Mouse (Mus musculus) stomach, embryonic 15.5 days (tissue): ENCODE measurements around the gene Glul. TPM values are rescaled to one million over a fixed set of nuclear protein-coding genes. Genes with fewer than 3 reads are reported as not detected.

Experiments
- ATAC-seq: fragments of 200-750 bp; cut with Nextera tagmentation; 2 replicates; pipeline ENCODE4 v1.8.0; 2017; ENCODE audit warnings: low read depth, moderate number of reproducible peaks, moderate TSS enrichment; ENCODE audit not compliant: insufficient read depth, low FRiP score
- H3K27ac ChIP-seq: fragments of 300-500 bp; sonication (generic); 2 replicates; pipeline ENCODE4 v1.5.1; 2015; ENCODE audit warnings: mild to moderate bottlenecking, inconsistent platforms
- H3K27me3 ChIP-seq: fragments of 300-500 bp; sonication (generic); replicated peaks from 2 replicates; pipeline ENCODE4 v1.6.1; 2015; ENCODE audit warnings: inconsistent platforms
- H3K36me3 ChIP-seq: fragments of 300-500 bp; sonication (generic); 2 replicates; pipeline ENCODE4 v1.6.1; 2015; ENCODE audit warnings: inconsistent platforms
- H3K4me1 ChIP-seq: fragments of 300-500 bp; sonication (generic); 2 replicates; pipeline ENCODE4 v1.6.1; 2015; ENCODE audit warnings: inconsistent platforms
- H3K4me2 ChIP-seq: fragments of 300-500 bp; sonication (generic); 2 replicates; pipeline ENCODE4 v1.6.1; 2015; ENCODE audit warnings: mild to moderate bottlenecking, inconsistent platforms
- H3K4me3 ChIP-seq: fragments of 300-500 bp; sonication (generic); replicated peaks from 2 replicates; pipeline ENCODE4 v1.5.1; 2015; ENCODE audit warnings: inconsistent platforms
- H3K9ac ChIP-seq: fragments of 300-500 bp; sonication (generic); 2 replicates; pipeline ENCODE4 v1.6.1; 2015; ENCODE audit warnings: inconsistent platforms
- H3K9me3 ChIP-seq: fragments of 300-500 bp; sonication (generic); 2 replicates; pipeline ENCODE4 v1.6.1; 2016; ENCODE audit warnings: inconsistent platforms
- WGBS: fragments of 180-500 bp; shearing (Covaris S2); methylation state at CpG from one replicate; pipeline ENCODE4 v1.1.7; 2015; 5-methylcytosine and 5-hydroxymethylcytosine counted together
- polyA plus RNA-seq: library from polyadenylated mRNA; unstranded; fragments of >200 nt; fragmentation: Nextera tagmentation; extraction: Ambion mirVana; gene quantifications from 2 replicates; pipeline ENCODE4 v1.2.1, GENCODE M21; 2015

Gene Glul
- polyA plus RNA-seq, 1 experiment from 2014 or later: 124 TPM

- Histone ChIP-seq H3K4me2 (no peak overlapping the region), H3K36me3 (peaks cover 16% of the 10 kb centered on the region), H3K27me3 (no peaks in the 10 kb centered on the region), H3K4me1 (no peaks in the 10 kb centered on the region), H3K9me3 (no peaks in the 10 kb centered on the region), H3K4me3 (no peak overlapping the region), H3K27ac (no peak overlapping the region), H3K9ac (no peak overlapping the region)
- WGBS: 66% methylated on average over 6 of the region's 6 CpGs
- ATAC-seq: no peak
Observed at GRCm38 (mm10) chr1:153911276-153911795, 11.6 kb downstream of the Glul start.

GRCm38 (mm10) chr1:153913869-153914268, 14.1 kb downstream of the Glul start:
- no peak for ATAC-seq
- no peak overlapping the region for H3K27ac ChIP-seq
- H3K36me3 ChIP-seq: no peaks in the 10 kb centered on the region
- no peak overlapping the region for H3K4me2 ChIP-seq
- no peaks in the 10 kb centered on the region for H3K9me3 ChIP-seq
- H3K9ac ChIP-seq: no peak overlapping the region
- H3K4me3 ChIP-seq: no peak overlapping the region
- WGBS: 69% methylated on average over 3 of the region's 3 CpGs
- H3K4me1 ChIP-seq: no peaks in the 10 kb centered on the region
- no peaks in the 10 kb centered on the region for H3K27me3 ChIP-seq

GRCm38 (mm10) chr1:153918521-153919206, 18.9 kb downstream of the Glul start:
- no peak for ATAC-seq
- no peaks in the 10 kb centered on the region for H3K4me1 ChIP-seq
- H3K4me3 ChIP-seq: no peak overlapping the region
- no peak overlapping the region for H3K4me2 ChIP-seq
- H3K9me3 ChIP-seq: no peaks in the 10 kb centered on the region
- H3K36me3 ChIP-seq: no peaks in the 10 kb centered on the region
- WGBS: 78% methylated on average over 3 of the region's 3 CpGs
- H3K27me3 ChIP-seq: no peaks in the 10 kb centered on the region
- H3K9ac ChIP-seq: no peak overlapping the region
- H3K27ac ChIP-seq: no peak overlapping the region

- no peak for ATAC-seq
- Histone ChIP-seq H3K27me3 (no peaks in the 10 kb centered on the region), H3K36me3 (no peaks in the 10 kb centered on the region), H3K27ac (no peak overlapping the region), H3K4me1 (no peaks in the 10 kb centered on the region), H3K9me3 (no peaks in the 10 kb centered on the region), H3K4me2 (no peak overlapping the region), H3K9ac (no peak overlapping the region), H3K4me3 (no peak overlapping the region)
- WGBS: 88% methylated on average over 3 of the region's 3 CpGs
Observed at GRCm38 (mm10) chr1:153921642-153922041, 21.9 kb downstream of the Glul start.

GRCm38 (mm10) chr1:153922571-153923021, 22.9 kb downstream of the Glul start:
- Histone ChIP-seq H3K4me2 (no peak overlapping the region), H3K4me3 (no peak overlapping the region), H3K27ac (no peak overlapping the region), H3K9ac (no peak overlapping the region), H3K27me3 (no peaks in the 10 kb centered on the region), H3K9me3 (no peaks in the 10 kb centered on the region), H3K4me1 (no peaks in the 10 kb centered on the region), H3K36me3 (no peaks in the 10 kb centered on the region)
- 31% methylated on average over 5 of the region's 5 CpGs for WGBS
- no peak for ATAC-seq

GRCm38 (mm10) chr1:153924395-153925385, 24.9 kb downstream of the Glul start:
- no peaks in the 10 kb centered on the region for H3K36me3 ChIP-seq
- peak; percentile 83 for ATAC-seq
- H3K27me3 ChIP-seq: no peaks in the 10 kb centered on the region
- no peaks in the 10 kb centered on the region for H3K9me3 ChIP-seq
- no peak overlapping the region for H3K4me2 ChIP-seq
- 66% methylated on average over 6 of the region's 6 CpGs for WGBS
- H3K9ac ChIP-seq: no peak overlapping the region
- no peak overlapping the region for H3K4me3 ChIP-seq
- H3K27ac ChIP-seq: peak overlapping the region; percentile 67
- no peaks in the 10 kb centered on the region for H3K4me1 ChIP-seq

- Histone ChIP-seq H3K9me3 (no peaks in the 10 kb centered on the region), H3K27ac (no peak overlapping the region), H3K36me3 (no peaks in the 10 kb centered on the region), H3K27me3 (no peaks in the 10 kb centered on the region), H3K4me3 (no peak overlapping the region), H3K4me2 (no peak overlapping the region), H3K9ac (no peak overlapping the region), H3K4me1 (no peaks in the 10 kb centered on the region)
- ATAC-seq: no peak
- 84% methylated on average over 2 of the region's 2 CpGs for WGBS
Observed at GRCm38 (mm10) chr1:153930431-153930830, 30.7 kb downstream of the Glul start.

GRCm38 (mm10) chr1:153933772-153934171, 34.0 kb downstream of the Glul start:
- ATAC-seq: no peak
- H3K36me3 ChIP-seq: no peaks in the 10 kb centered on the region
- H3K27me3 ChIP-seq: no peaks in the 10 kb centered on the region
- no peak overlapping the region for H3K4me2 ChIP-seq
- WGBS: 41% methylated on average over 1 of the region's 1 CpGs
- no peaks in the 10 kb centered on the region for H3K4me1 ChIP-seq
- no peak overlapping the region for H3K9ac ChIP-seq
- no peak overlapping the region for H3K27ac ChIP-seq
- H3K9me3 ChIP-seq: no peaks in the 10 kb centered on the region
- no peak overlapping the region for H3K4me3 ChIP-seq

GRCm38 (mm10) chr1:153935844-153936380, 36.2 kb downstream of the Glul start:
- H3K36me3 ChIP-seq: no peaks in the 10 kb centered on the region
- H3K9ac ChIP-seq: no peak overlapping the region
- H3K4me1 ChIP-seq: no peaks in the 10 kb centered on the region
- H3K4me2 ChIP-seq: no peak overlapping the region
- 74% methylated on average over 12 of the region's 12 CpGs for WGBS
- ATAC-seq: no peak
- H3K9me3 ChIP-seq: no peaks in the 10 kb centered on the region
- H3K27ac ChIP-seq: no peak overlapping the region
- H3K27me3 ChIP-seq: no peaks in the 10 kb centered on the region
- H3K4me3 ChIP-seq: no peak overlapping the region

GRCm38 (mm10) chr1:153937025-153937424, 37.3 kb downstream of the Glul start:
- no peak overlapping the region for H3K4me3 ChIP-seq
- WGBS: 91% methylated on average over 2 of the region's 2 CpGs
- no peaks in the 10 kb centered on the region for H3K36me3 ChIP-seq
- no peaks in the 10 kb centered on the region for H3K9me3 ChIP-seq
- no peak for ATAC-seq
- H3K27ac ChIP-seq: no peak overlapping the region
- no peak overlapping the region for H3K4me2 ChIP-seq
- no peaks in the 10 kb centered on the region for H3K27me3 ChIP-seq
- H3K9ac ChIP-seq: no peak overlapping the region
- no peaks in the 10 kb centered on the region for H3K4me1 ChIP-seq

GRCm38 (mm10) chr1:153940986-153941385, 41.2 kb downstream of the Glul start:
- no peak for ATAC-seq
- Histone ChIP-seq H3K9me3 (no peaks in the 10 kb centered on the region), H3K4me2 (no peak overlapping the region), H3K9ac (no peak overlapping the region), H3K4me3 (no peak overlapping the region), H3K27me3 (no peaks in the 10 kb centered on the region), H3K4me1 (no peaks in the 10 kb centered on the region), H3K27ac (no peak overlapping the region), H3K36me3 (no peaks in the 10 kb centered on the region)
- WGBS: 72% methylated on average over 2 of the region's 2 CpGs

- no peaks in the 10 kb centered on the region for H3K36me3 ChIP-seq
- H3K9me3 ChIP-seq: no peaks in the 10 kb centered on the region
- WGBS: 72% methylated on average over 5 of the region's 5 CpGs
- no peak overlapping the region for H3K9ac ChIP-seq
- H3K27me3 ChIP-seq: no peaks in the 10 kb centered on the region
- H3K27ac ChIP-seq: no peak overlapping the region
- H3K4me2 ChIP-seq: no peak overlapping the region
- H3K4me3 ChIP-seq: no peak overlapping the region
- no peaks in the 10 kb centered on the region for H3K4me1 ChIP-seq
- no peak for ATAC-seq
Observed at GRCm38 (mm10) chr1:153945181-153945580, 45.4 kb downstream of the Glul start.
